Mouse (Mus musculus): ENCODE measurements around the gene Clec10a. TPM values are rescaled to one million over a fixed set of nuclear protein-coding genes. Genes with fewer than 3 reads are reported as not detected.

Clec10a gene
- total RNA-seq, 1 experiment from 2014 or later = 7.9 TPM

GRCm38 (mm10) chr11:70179401-70179800 lies 23.4 kb downstream of the Clec10a start:
- peak; percentile 63 for ATAC-seq (replicated peaks; ENCODE audit: low read depth, poor library complexity, severe bottlenecking)

- no peak for ATAC-seq (replicated peaks; ENCODE audit: low read depth, poor library complexity, severe bottlenecking)
Measured at GRCm38 (mm10) chr11:70180496-70180895, 24.5 kb downstream of the Clec10a start.

- ATAC-seq (replicated peaks; ENCODE audit: low read depth, poor library complexity, severe bottlenecking) = peak; percentile 52
Measured at GRCm38 (mm10) chr11:70185120-70185519, 29.1 kb downstream of the Clec10a start.

GRCm38 (mm10) chr11:70189319-70190134 lies 33.5 kb downstream of the Clec10a start:
- ATAC-seq (replicated peaks; ENCODE audit: low read depth, poor library complexity, severe bottlenecking) = no peak

GRCm38 (mm10) chr11:70191188-70191587 lies 35.2 kb downstream of the Clec10a start:
- no peak for ATAC-seq (replicated peaks; ENCODE audit: low read depth, poor library complexity, severe bottlenecking)

GRCm38 (mm10) chr11:70192157-70192556 lies 36.2 kb downstream of the Clec10a start:
- no peak for ATAC-seq (replicated peaks; ENCODE audit: low read depth, poor library complexity, severe bottlenecking)

- no peak for ATAC-seq (replicated peaks; ENCODE audit: low read depth, poor library complexity, severe bottlenecking)
Measured at GRCm38 (mm10) chr11:70193354-70194285, 37.6 kb downstream of the Clec10a start.

- ATAC-seq (replicated peaks; ENCODE audit: low read depth, poor library complexity, severe bottlenecking) = peak; percentile 34
Measured at GRCm38 (mm10) chr11:70198332-70198731, 42.3 kb downstream of the Clec10a start.

- no peak for ATAC-seq (replicated peaks; ENCODE audit: low read depth, poor library complexity, severe bottlenecking)
Measured at GRCm38 (mm10) chr11:70199107-70199506, 43.1 kb downstream of the Clec10a start.

GRCm38 (mm10) chr11:70200036-70200608 lies 44.1 kb downstream of the Clec10a start:
- no peak for ATAC-seq (replicated peaks; ENCODE audit: low read depth, poor library complexity, severe bottlenecking)

GRCm38 (mm10) chr11:70201691-70202090 lies 45.7 kb downstream of the Clec10a start:
- peak; percentile 76 for ATAC-seq (replicated peaks; ENCODE audit: low read depth, poor library complexity, severe bottlenecking)

GRCm38 (mm10) chr11:70206801-70207200 lies 50.8 kb downstream of the Clec10a start:
- no peak for ATAC-seq (replicated peaks; ENCODE audit: low read depth, poor library complexity, severe bottlenecking)

- ATAC-seq (replicated peaks; ENCODE audit: low read depth, poor library complexity, severe bottlenecking) = no peak
Measured at GRCm38 (mm10) chr11:70207283-70207682, 51.3 kb downstream of the Clec10a start.

GRCm38 (mm10) chr11:70208778-70209388 lies 52.9 kb downstream of the Clec10a start:
- ATAC-seq (replicated peaks; ENCODE audit: low read depth, poor library complexity, severe bottlenecking) = no peak

GRCm38 (mm10) chr11:70210681-70211080 lies 54.7 kb downstream of the Clec10a start:
- no peak for ATAC-seq (replicated peaks; ENCODE audit: low read depth, poor library complexity, severe bottlenecking)

GRCm38 (mm10) chr11:70211972-70212371 lies 56.0 kb downstream of the Clec10a start:
- no peak for ATAC-seq (replicated peaks; ENCODE audit: low read depth, poor library complexity, severe bottlenecking)

GRCm38 (mm10) chr11:70212423-70212822 lies 56.4 kb downstream of the Clec10a start, which contains the start of gene Slc16a11:
Gene Slc16a11 (plus strand): TSS chr11:70212752.
- no peak for ATAC-seq (replicated peaks; ENCODE audit: low read depth, poor library complexity, severe bottlenecking)

GRCm38 (mm10) chr11:70212896-70213295 lies 56.9 kb downstream of the Clec10a start:
- peak; percentile 76 for ATAC-seq (replicated peaks; ENCODE audit: low read depth, poor library complexity, severe bottlenecking)

GRCm38 (mm10) chr11:70213736-70214135 lies 57.7 kb downstream of the Clec10a start:
- ATAC-seq (replicated peaks; ENCODE audit: low read depth, poor library complexity, severe bottlenecking) = no peak

All from common myeloid progenitor, adult 5-6 weeks (primary cell).